Mouse (Mus musculus): Measurements from ENCODE around the gene Zfp266. TPM values are rescaled to one million over a fixed set of nuclear protein-coding genes. Genes with fewer than 3 reads are reported as not detected.

Gene Zfp266
- polyA plus RNA-seq, 1 experiment from 2014 or later = 50.7 TPM

DNA sequence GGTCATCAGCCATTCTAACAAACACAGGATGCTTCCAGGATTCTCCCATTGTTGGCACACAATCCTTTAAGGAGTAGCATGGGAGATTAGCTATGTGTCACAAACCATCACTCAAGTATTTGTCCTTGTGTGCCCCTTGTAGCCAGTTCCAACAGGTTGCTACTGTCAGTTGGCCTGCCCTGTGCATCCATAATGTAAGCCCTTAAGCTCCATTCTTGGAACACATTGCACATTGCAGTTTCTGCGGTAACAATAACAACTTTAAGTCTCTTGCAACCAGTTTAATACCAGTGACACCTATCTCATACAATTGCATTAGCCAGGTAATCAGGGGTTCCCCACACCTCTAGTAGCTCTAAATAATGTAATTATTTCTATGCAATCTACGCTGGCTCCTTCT lies 15.4 kb upstream of the Zfp266 start:
- 82% methylated on average over 2 of the region's 2 CpGs for WGBS (ENCODE audit: insufficient replicate concordance)

DNA sequence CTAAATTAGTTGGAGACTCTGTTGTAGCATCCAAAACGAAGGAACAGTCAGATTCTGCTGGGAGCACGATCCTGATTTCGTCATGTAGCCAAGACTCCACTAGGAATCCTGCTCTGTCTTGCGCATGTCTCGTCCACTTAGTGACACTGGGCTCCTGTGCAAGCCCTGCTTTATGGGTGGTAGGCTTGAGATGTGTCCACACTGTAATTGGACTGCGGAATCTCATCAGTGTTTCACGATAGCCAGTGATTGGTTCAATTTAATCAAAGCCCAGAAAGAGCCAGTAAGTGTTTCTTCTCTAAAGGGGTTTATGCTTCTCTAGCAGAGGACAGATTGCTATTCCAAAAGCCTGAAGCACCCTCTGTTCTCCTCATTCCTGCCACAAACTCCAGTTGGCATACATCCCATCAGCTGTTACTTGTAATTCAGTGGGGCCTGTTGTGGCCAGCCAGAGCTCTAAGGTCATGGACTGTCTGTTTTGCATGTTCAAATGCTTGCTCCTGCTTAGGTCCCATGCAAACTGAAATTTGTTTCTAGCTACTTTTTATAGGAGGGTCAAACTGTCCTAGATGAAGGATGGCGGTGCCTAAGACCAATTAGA lies 13.2 kb upstream of the Zfp266 start:
- Histone ChIP-seq H3K27me3 (ENCODE audit: control insufficient read depth, insufficient read depth, low read length) (no peaks in the 10 kb centered on the region), H3K4me3 (ENCODE audit: low read depth, low read length) (no peak overlapping the region), H3K9me3 (replicated peaks; ENCODE audit: control insufficient read depth, low read length) (no peaks in the 10 kb centered on the region), H3K9ac (ENCODE audit: low read depth, low read length) (no peak overlapping the region), H3K4me2 (no peak overlapping the region), H3K4me1 (ENCODE audit: control insufficient read depth, insufficient read depth, low read length) (no peaks in the 10 kb centered on the region), H3K27ac (ENCODE audit: low read depth, low read length) (no peak overlapping the region), H3K36me3 (ENCODE audit: control insufficient read depth, insufficient read depth, low read length) (no peaks in the 10 kb centered on the region)
- 75% methylated on average over 8 of the region's 8 CpGs for WGBS (ENCODE audit: insufficient replicate concordance)
- no peak for ATAC-seq (replicated peaks; ENCODE audit: insufficient number of reproducible peaks, low FRiP score, low TSS enrichment)

More for the DNA sequence above, 15.4 kb upstream of the Zfp266 start:
- Histone ChIP-seq H3K4me2 (no peak overlapping the region), H3K27me3 (ENCODE audit: control insufficient read depth, insufficient read depth, low read length) (no peaks in the 10 kb centered on the region), H3K9ac (ENCODE audit: low read depth, low read length) (no peak overlapping the region), H3K4me1 (ENCODE audit: control insufficient read depth, insufficient read depth, low read length) (no peaks in the 10 kb centered on the region), H3K9me3 (replicated peaks; ENCODE audit: control insufficient read depth, low read length) (no peaks in the 10 kb centered on the region), H3K36me3 (ENCODE audit: control insufficient read depth, insufficient read depth, low read length) (no peaks in the 10 kb centered on the region), H3K27ac (ENCODE audit: low read depth, low read length) (no peak overlapping the region), H3K4me3 (ENCODE audit: low read depth, low read length) (no peak overlapping the region)
- ATAC-seq (replicated peaks; ENCODE audit: insufficient number of reproducible peaks, low FRiP score, low TSS enrichment) = no peak

DNA sequence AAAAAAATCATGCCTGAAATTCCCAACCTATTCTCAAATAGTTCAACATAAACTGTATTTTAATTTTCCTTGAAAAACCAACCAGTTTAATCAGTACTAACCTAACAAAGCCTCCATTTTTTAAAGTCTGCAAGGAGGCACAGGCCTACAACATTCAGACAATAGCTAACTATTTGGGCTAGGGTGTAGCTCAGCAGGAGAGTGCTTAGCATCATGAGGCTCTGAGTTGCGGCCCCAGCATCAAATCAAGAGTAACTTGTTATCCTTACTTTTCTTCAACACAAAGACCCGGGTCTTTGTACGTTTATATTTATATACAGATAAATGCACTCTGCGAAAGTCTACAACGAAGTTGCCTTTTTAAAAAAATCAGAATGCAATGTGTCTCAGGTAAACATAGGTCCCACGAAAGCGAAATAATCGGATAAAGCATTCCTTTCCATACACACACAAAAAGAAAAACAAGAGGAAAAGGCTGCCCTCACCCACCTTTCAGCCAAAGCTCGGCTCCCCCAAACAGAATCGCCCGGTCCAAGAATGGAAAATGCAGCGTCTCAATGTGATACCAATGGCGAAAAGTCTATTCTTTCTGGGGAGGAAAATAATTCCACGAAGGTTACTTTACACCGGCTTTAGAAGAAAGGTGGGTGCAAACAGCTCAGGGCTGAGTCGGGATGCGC lies 546 bp downstream of the Zfp266 start:
- Histone ChIP-seq H3K27me3 (ENCODE audit: control insufficient read depth, insufficient read depth, low read length) (no peaks in the 10 kb centered on the region), H3K4me2 (peak overlapping the region; percentile 88), H3K9me3 (replicated peaks; ENCODE audit: control insufficient read depth, low read length) (no peaks in the 10 kb centered on the region), H3K36me3 (ENCODE audit: control insufficient read depth, insufficient read depth, low read length) (peaks cover 12% of the 10 kb centered on the region), H3K4me3 (ENCODE audit: low read depth, low read length) (peak overlapping the region; percentile 91), H3K9ac (ENCODE audit: low read depth, low read length) (peak overlapping the region; percentile 96), H3K4me1 (ENCODE audit: control insufficient read depth, insufficient read depth, low read length) (peaks cover 5% of the 10 kb centered on the region; the same call in 1 of the 2 replicates), H3K27ac (ENCODE audit: low read depth, low read length) (peak overlapping the region; percentile 98)
- under 1% methylated on average over 17 of the region's 17 CpGs for WGBS (ENCODE audit: insufficient replicate concordance)
- peak; percentile 28 for ATAC-seq (replicated peaks; ENCODE audit: insufficient number of reproducible peaks, low FRiP score, low TSS enrichment)

DNA sequence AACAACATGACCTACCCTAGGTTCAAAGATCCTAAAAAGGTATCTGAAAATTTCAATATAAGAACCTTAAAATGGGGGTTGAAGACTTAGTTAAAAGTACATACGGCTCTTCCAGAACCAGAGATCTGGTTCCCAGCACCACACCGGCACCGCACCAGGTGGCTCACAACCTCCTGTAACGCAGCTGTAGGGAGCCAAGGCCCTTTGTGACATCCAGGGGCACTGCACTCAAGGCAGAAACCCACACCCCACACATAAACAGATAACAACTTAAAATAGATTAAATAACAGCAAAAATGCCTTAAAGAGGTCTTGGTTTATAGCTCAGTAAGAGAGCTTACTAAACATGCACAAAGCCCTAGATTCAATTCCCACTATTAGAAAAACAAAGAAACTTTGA lies 1.3 kb downstream of the Zfp266 start:
- peaks cover 16% of the 10 kb centered on the region for H3K36me3 ChIP-seq (ENCODE audit: control insufficient read depth, insufficient read depth, low read length)
- 21% methylated on average over 4 of the region's 4 CpGs for WGBS (ENCODE audit: insufficient replicate concordance)
- H3K4me1 ChIP-seq (ENCODE audit: control insufficient read depth, insufficient read depth, low read length) = peaks cover 7% of the 10 kb centered on the region; the same call in 1 of the 2 replicates
- H3K27me3 ChIP-seq (ENCODE audit: control insufficient read depth, insufficient read depth, low read length) = no peaks in the 10 kb centered on the region
- peak overlapping the region; percentile 41 for H3K4me3 ChIP-seq (ENCODE audit: low read depth, low read length)
- H3K9me3 ChIP-seq (replicated peaks; ENCODE audit: control insufficient read depth, low read length) = no peaks in the 10 kb centered on the region
- H3K4me2 ChIP-seq = peak overlapping the region; percentile 71
- no peak overlapping the region; the same call in 1 of the 2 replicates for H3K9ac ChIP-seq (ENCODE audit: low read depth, low read length)
- ATAC-seq (replicated peaks; ENCODE audit: insufficient number of reproducible peaks, low FRiP score, low TSS enrichment) = no peak
- no peak overlapping the region for H3K27ac ChIP-seq (ENCODE audit: low read depth, low read length)

DNA sequence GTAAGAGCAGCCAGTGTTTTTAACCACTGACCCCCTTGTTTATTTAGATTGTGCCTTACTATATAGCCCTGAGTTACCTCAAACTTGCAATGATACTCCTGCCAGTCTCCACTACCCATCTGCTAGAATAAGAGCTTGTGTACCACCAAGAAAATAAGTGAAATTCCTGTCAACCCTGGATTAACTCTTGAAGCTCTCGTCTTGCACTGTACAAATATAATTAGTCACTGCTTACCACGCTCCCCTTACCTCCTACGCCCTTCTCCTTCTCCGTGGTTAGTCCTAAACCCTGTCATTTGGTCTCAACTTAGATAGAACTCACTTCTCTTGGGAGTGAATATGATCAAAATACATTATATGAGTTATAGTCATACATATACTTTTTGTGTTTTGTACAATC lies 2.5 kb downstream of the Zfp266 start:
- ATAC-seq (replicated peaks; ENCODE audit: insufficient number of reproducible peaks, low FRiP score, low TSS enrichment) = no peak
- 91% methylated on average over 4 of the region's 4 CpGs for WGBS (ENCODE audit: insufficient replicate concordance)

DNA sequence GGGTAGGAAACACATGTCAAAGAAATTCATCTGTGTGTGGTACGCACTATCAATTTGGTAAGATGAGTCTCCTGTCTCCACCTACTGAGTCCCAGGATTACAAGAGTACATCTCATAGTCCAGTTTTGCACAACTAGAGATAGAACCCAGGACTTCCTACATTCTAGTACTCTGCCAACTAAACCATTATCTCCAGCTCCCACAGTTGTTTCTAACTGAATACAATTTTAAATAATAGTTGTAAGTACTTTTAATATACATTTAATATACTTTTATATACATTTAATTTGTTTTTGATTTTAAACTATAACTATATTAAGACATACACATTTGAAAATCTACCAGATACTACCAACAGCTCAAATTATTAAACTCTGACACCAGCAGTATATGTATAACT lies 3.5 kb downstream of the Zfp266 start:
- Histone ChIP-seq H3K4me2 (no peak overlapping the region), H3K27me3 (ENCODE audit: control insufficient read depth, insufficient read depth, low read length) (no peaks in the 10 kb centered on the region), H3K4me3 (ENCODE audit: low read depth, low read length) (no peak overlapping the region), H3K27ac (ENCODE audit: low read depth, low read length) (no peak overlapping the region), H3K36me3 (ENCODE audit: control insufficient read depth, insufficient read depth, low read length) (peaks cover 16% of the 10 kb centered on the region), H3K9me3 (replicated peaks; ENCODE audit: control insufficient read depth, low read length) (no peaks in the 10 kb centered on the region), H3K4me1 (ENCODE audit: control insufficient read depth, insufficient read depth, low read length) (peaks cover 16% of the 10 kb centered on the region; the same call in 1 of the 2 replicates), H3K9ac (ENCODE audit: low read depth, low read length) (no peak overlapping the region)
- no peak for ATAC-seq (replicated peaks; ENCODE audit: insufficient number of reproducible peaks, low FRiP score, low TSS enrichment)
- 100% methylated on average over 1 of the region's 1 CpGs for WGBS (ENCODE audit: insufficient replicate concordance)

More for the DNA sequence above, 2.5 kb downstream of the Zfp266 start:
- H3K4me1 ChIP-seq (ENCODE audit: control insufficient read depth, insufficient read depth, low read length) = peaks cover 11% of the 10 kb centered on the region; the same call in 1 of the 2 replicates
- H3K36me3 ChIP-seq (ENCODE audit: control insufficient read depth, insufficient read depth, low read length) = peaks cover 16% of the 10 kb centered on the region
- no peak overlapping the region for H3K4me3 ChIP-seq (ENCODE audit: low read depth, low read length)
- no peak overlapping the region; the same call in 1 of the 2 replicates for H3K4me2 ChIP-seq
- H3K27me3 ChIP-seq (ENCODE audit: control insufficient read depth, insufficient read depth, low read length) = no peaks in the 10 kb centered on the region
- H3K9me3 ChIP-seq (replicated peaks; ENCODE audit: control insufficient read depth, low read length) = no peaks in the 10 kb centered on the region
- no peak overlapping the region for H3K9ac ChIP-seq (ENCODE audit: low read depth, low read length)
- no peak overlapping the region for H3K27ac ChIP-seq (ENCODE audit: low read depth, low read length)

DNA sequence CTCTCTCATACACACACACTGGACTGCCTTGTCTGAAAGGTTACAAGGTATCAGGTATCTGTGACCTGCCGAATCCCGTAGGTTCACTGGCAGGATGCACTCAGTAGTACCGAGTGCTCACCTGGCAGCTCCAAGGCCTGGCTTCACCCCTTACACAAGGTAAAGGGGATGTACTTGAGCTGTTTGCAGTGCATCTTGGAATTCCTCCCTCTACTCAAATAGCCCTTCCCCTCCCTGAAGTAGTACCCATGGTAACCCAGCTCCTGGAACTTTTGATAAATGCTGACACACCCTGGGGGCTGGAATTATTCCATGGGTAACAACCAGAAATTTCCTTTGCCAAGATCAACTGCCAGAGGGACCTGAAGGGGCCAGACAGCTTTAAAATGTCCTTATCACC lies 7.2 kb downstream of the Zfp266 start:
- H3K36me3 ChIP-seq (ENCODE audit: control insufficient read depth, insufficient read depth, low read length) = peaks cover 16% of the 10 kb centered on the region
- no peaks in the 10 kb centered on the region for H3K27me3 ChIP-seq (ENCODE audit: control insufficient read depth, insufficient read depth, low read length)
- WGBS (ENCODE audit: insufficient replicate concordance) = 84% methylated on average over 3 of the region's 3 CpGs
- H3K4me3 ChIP-seq (ENCODE audit: low read depth, low read length) = no peak overlapping the region
- no peak for ATAC-seq (replicated peaks; ENCODE audit: insufficient number of reproducible peaks, low FRiP score, low TSS enrichment)
- H3K27ac ChIP-seq (ENCODE audit: low read depth, low read length) = no peak overlapping the region
- H3K4me1 ChIP-seq (ENCODE audit: control insufficient read depth, insufficient read depth, low read length) = peaks cover 11% of the 10 kb centered on the region; the same call in 1 of the 2 replicates
- no peaks in the 10 kb centered on the region for H3K9me3 ChIP-seq (replicated peaks; ENCODE audit: control insufficient read depth, low read length)
- H3K4me2 ChIP-seq = no peak overlapping the region
- no peak overlapping the region for H3K9ac ChIP-seq (ENCODE audit: low read depth, low read length)

DNA sequence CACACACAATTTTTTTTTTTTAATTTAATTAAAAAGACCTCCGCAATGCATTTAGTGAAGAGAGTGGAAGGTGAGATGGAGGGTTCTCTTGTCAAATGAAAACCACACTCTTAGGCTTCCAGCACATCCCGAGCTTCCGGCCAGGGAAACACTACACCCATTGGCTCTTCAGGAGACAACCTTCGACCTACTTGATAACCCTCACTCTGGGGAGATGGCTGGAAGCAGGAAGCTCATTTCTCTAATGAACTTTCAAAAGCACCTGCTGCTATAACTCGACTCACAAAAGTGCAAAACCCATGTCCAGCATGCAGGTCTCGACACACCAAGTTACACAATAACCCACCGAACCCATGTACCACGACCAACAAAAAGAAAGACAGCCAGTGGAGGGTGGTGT lies 8.5 kb downstream of the Zfp266 start:
- Histone ChIP-seq H3K36me3 (ENCODE audit: control insufficient read depth, insufficient read depth, low read length) (peaks cover 9% of the 10 kb centered on the region), H3K27ac (ENCODE audit: low read depth, low read length) (no peak overlapping the region), H3K9me3 (replicated peaks; ENCODE audit: control insufficient read depth, low read length) (no peaks in the 10 kb centered on the region), H3K4me1 (ENCODE audit: control insufficient read depth, insufficient read depth, low read length) (peaks cover 11% of the 10 kb centered on the region; the same call in 1 of the 2 replicates), H3K9ac (ENCODE audit: low read depth, low read length) (no peak overlapping the region), H3K4me3 (ENCODE audit: low read depth, low read length) (no peak overlapping the region), H3K4me2 (no peak overlapping the region), H3K27me3 (ENCODE audit: control insufficient read depth, insufficient read depth, low read length) (no peaks in the 10 kb centered on the region)
- WGBS (ENCODE audit: insufficient replicate concordance) = 78% methylated on average over 8 of the region's 8 CpGs
- ATAC-seq (replicated peaks; ENCODE audit: insufficient number of reproducible peaks, low FRiP score, low TSS enrichment) = no peak

Data from heart, embryonic 11.5 days (tissue).